Mouse (Mus musculus): ENCODE measurements around the gene Nlrp1a. TPM values are rescaled to one million over a fixed set of nuclear protein-coding genes. Genes with fewer than 3 reads are reported as not detected.

Gene Nlrp1a
- polyA plus RNA-seq, 1 experiment from 2014 or later = not detected

Other genes with a start within 250 kb of the Nlrp1a start
- 121 and 131 TPM in 2 replicates for gene Nup88, start 174.7 kb downstream of the Nlrp1a start, polyA plus RNA-seq (2015; fragmentation: Nextera tagmentation; extraction: Ambion mirVana)
- 72.1 and 73.0 TPM in 2 replicates for gene Rpain, start 174.5 kb downstream of the Nlrp1a start, polyA plus RNA-seq (2015; fragmentation: Nextera tagmentation; extraction: Ambion mirVana)
- 191 and 192 TPM in 2 replicates for gene C1qbp, start 161.7 kb downstream of the Nlrp1a start, polyA plus RNA-seq (2015; fragmentation: Nextera tagmentation; extraction: Ambion mirVana)
- gene Dhx33, start 140.3 kb downstream of the Nlrp1a start, polyA plus RNA-seq (2015; fragmentation: Nextera tagmentation; extraction: Ambion mirVana) = 13.9 and 14.4 TPM in 2 replicates
- gene Mis12, start 125.1 kb downstream of the Nlrp1a start, polyA plus RNA-seq (2015; fragmentation: Nextera tagmentation; extraction: Ambion mirVana) = 39.0 and 40.9 TPM in 2 replicates
- 30.7 and 34.7 TPM in 2 replicates for gene Derl2, start 124.9 kb downstream of the Nlrp1a start, polyA plus RNA-seq (2015; fragmentation: Nextera tagmentation; extraction: Ambion mirVana)
- 601 TPM in 2 replicates for gene 6330403K07Rik, start 111.2 kb downstream of the Nlrp1a start, polyA plus RNA-seq (2015; fragmentation: Nextera tagmentation; extraction: Ambion mirVana)
- not detected in 2 replicates for gene Nlrp1b, start 86.0 kb upstream of the Nlrp1a start, polyA plus RNA-seq (2015; fragmentation: Nextera tagmentation; extraction: Ambion mirVana)

Measured in hindbrain, embryonic 13.5 days (tissue).